Comparison of ENCODE assay signal across 8 mouse cellular contexts in genomic region chr6:50890370-50891204, GRCm38 (mm10).
DNase-seq lines count a peak whose midpoint lies in the region; ATAC-seq and TF ChIP-seq lines count a peak whose summit lies in the region.

No protein-coding gene starts in this region.

- H3K4me1 ChIP-seq in embryonic facial prominence, embryonic 11.5 days (ENCODE audit: control insufficient read depth, insufficient read depth, low read length), result no peaks in the 10 kb centered on the region
- H3K4me1 ChIP-seq in heart, embryonic 12.5 days (replicated peaks), result peaks cover 38% of the 10 kb centered on the region
- no peaks in the 10 kb centered on the region; the same call in 1 of the 2 replicates for H3K4me1 ChIP-seq in lung, adult 2 months (ENCODE audit: control insufficient read depth, insufficient read depth, low read length)

- H3K4me3 ChIP-seq in embryonic facial prominence, embryonic 11.5 days (ENCODE audit: low read depth, low read length), result no peak overlapping the region
- H3K4me3 ChIP-seq in heart, embryonic 12.5 days, result peak overlapping the region; percentile 21
- no peak overlapping the region for H3K4me3 ChIP-seq in lung, adult 2 months (replicated peaks; ENCODE audit: extremely low read depth, low read depth, low read length)

- 21% methylated on average over 25 of the region's 25 CpGs for WGBS in embryonic facial prominence, embryonic 11.5 days
- 2% methylated on average over 25 of the region's 25 CpGs for WGBS in heart, embryonic 12.5 days
- 17% methylated on average over 25 of the region's 25 CpGs for WGBS in lung, adult 2 months

- peak overlapping the region; percentile 37 for H3K9ac ChIP-seq in embryonic facial prominence, embryonic 11.5 days (replicated peaks; ENCODE audit: low read length)
- peak overlapping the region; percentile 51 for H3K9ac ChIP-seq in heart, embryonic 12.5 days

- H3K27ac ChIP-seq in embryonic facial prominence, embryonic 11.5 days (replicated peaks; ENCODE audit: low read depth, low read length), result peak overlapping the region; percentile 48
- peak overlapping the region; percentile 91 for H3K27ac ChIP-seq in heart, embryonic 12.5 days (ENCODE audit: poor library complexity, severe bottlenecking)

- peak; percentile 68 for ATAC-seq in embryonic facial prominence, embryonic 11.5 days (replicated peaks; ENCODE audit: insufficient number of reproducible peaks, low FRiP score, low TSS enrichment, low read depth)
- ATAC-seq in heart, embryonic 12.5 days (ENCODE audit: insufficient number of reproducible peaks, low FRiP score), result peak; percentile 97

- TF ChIP-seq CTCF in lung, adult 2 months (IDR thresholded peaks at IDR 0.05; ENCODE audit: insufficient read depth, low read length), result no peak

- no peaks in the 10 kb centered on the region for H3K27me3 ChIP-seq in embryonic facial prominence, embryonic 11.5 days (ENCODE audit: control insufficient read depth, insufficient read depth, low read length)
- no peaks in the 10 kb centered on the region for H3K27me3 ChIP-seq in heart, embryonic 12.5 days (replicated peaks)

- peak overlapping the region; percentile 3; the same call in 1 of the 2 replicates for H3K4me2 ChIP-seq in embryonic facial prominence, embryonic 11.5 days (ENCODE audit: low read depth, low read length)
- peak overlapping the region; percentile 60 for H3K4me2 ChIP-seq in heart, embryonic 12.5 days

- H3K36me3 ChIP-seq in embryonic facial prominence, embryonic 11.5 days (replicated peaks; ENCODE audit: control insufficient read depth, insufficient read depth, low read depth, low read length), result no peaks in the 10 kb centered on the region
- no peaks in the 10 kb centered on the region for H3K36me3 ChIP-seq in heart, embryonic 12.5 days

- no peak for TF ChIP-seq POLR2A in lung, adult 2 months (IDR thresholded peaks at IDR 0.05; ENCODE audit: borderline replicate concordance, extremely low read depth, low read depth, low read length)

- peak; percentile 19 for DNase-seq in kidney, postnatal 14 days
- no peak for DNase-seq in kidney, adult 8-10 months
- DNase-seq in embryonic facial prominence, embryonic 11.5 days (ENCODE audit: low spot score), result peak; percentile 45
- peak; percentile 71 for DNase-seq in layer of hippocampus, adult 9-11 months
- peak; percentile 16 for DNase-seq in lung, adult 2 months
- peak; percentile 29 for DNase-seq in right cerebral cortex, adult 18-20 months
- no peak for DNase-seq in thymus, adult 18-20 months

- no peaks in the 10 kb centered on the region for H3K9me3 ChIP-seq in embryonic facial prominence, embryonic 11.5 days (replicated peaks; ENCODE audit: control insufficient read depth, low read length)
- no peaks in the 10 kb centered on the region for H3K9me3 ChIP-seq in heart, embryonic 12.5 days (replicated peaks)

Comparison
In these comparisons a context has a peak if more than half of its experiments do, and no peak if none do; other contexts are left out.
1. DNase-seq: peak in kidney, postnatal 14 days (single experiment), embryonic facial prominence, embryonic 11.5 days (single experiment), layer of hippocampus, adult 9-11 months (single experiment), lung, adult 2 months (single experiment) and right cerebral cortex, adult 18-20 months (single experiment); none in kidney, adult 8-10 months (0 of 2) and thymus, adult 18-20 months (0 of 2).